Mouse (Mus musculus) embryonic facial prominence, embryonic 12.5 days (tissue): ENCODE measurements at regions not wholly inside any gene's neighbourhood (a gene's known extent, or its start where the extent isn't known, plus 50 kb on each side); places are given as distances from the start of the nearest gene placed in this dataset.

Experiments used
- ATAC-seq: fragments of 200-750 bp; cut with Nextera tagmentation; 2 replicates; pipeline ENCODE4 v1.8.0; 2017; ENCODE audit not compliant: insufficient number of reproducible peaks, insufficient read depth, low FRiP score, low TSS enrichment
- H3K27ac ChIP-seq: fragments of 300-500 bp; sonication (generic); 2 replicates; pipeline ENCODE4 v1.5.1; 2016; ENCODE audit warnings: mild to moderate bottlenecking
- H3K27me3 ChIP-seq: fragments of 300-500 bp; sonication (generic); 2 replicates; pipeline ENCODE4 v1.6.1; 2016; ENCODE audit warnings: mild to moderate bottlenecking, moderate library complexity
- H3K36me3 ChIP-seq: fragments of 300-500 bp; sonication (generic); 2 replicates; pipeline ENCODE4 v1.6.1; 2016; ENCODE audit warnings: mild to moderate bottlenecking
- H3K4me1 ChIP-seq: fragments of 300-500 bp; sonication (generic); 2 replicates; pipeline ENCODE4 v1.6.1; 2016
- H3K4me2 ChIP-seq: fragments of 300-500 bp; sonication (generic); replicated peaks from 2 replicates; pipeline ENCODE4 v1.6.1; 2016; ENCODE audit warnings: mild to moderate bottlenecking, moderate library complexity
- H3K4me3 ChIP-seq: fragments of 300-500 bp; sonication (generic); 2 replicates; pipeline ENCODE4 v1.5.1; 2016; ENCODE audit warnings: mild to moderate bottlenecking
- H3K9ac ChIP-seq: fragments of 300-500 bp; sonication (generic); 2 replicates; pipeline ENCODE4 v1.6.1; 2016; ENCODE audit warnings: mild to moderate bottlenecking, moderate library complexity
- H3K9me3 ChIP-seq: fragments of 300-500 bp; sonication (generic); 2 replicates; pipeline ENCODE4 v1.6.1; 2016; ENCODE audit warnings: mild to moderate bottlenecking, moderate library complexity
- WGBS: fragments of 180-500 bp; shearing (Covaris S2); methylation state at CpG from one replicate; pipeline ENCODE4 v1.1.7; 2016; 5-methylcytosine and 5-hydroxymethylcytosine counted together

DNA sequence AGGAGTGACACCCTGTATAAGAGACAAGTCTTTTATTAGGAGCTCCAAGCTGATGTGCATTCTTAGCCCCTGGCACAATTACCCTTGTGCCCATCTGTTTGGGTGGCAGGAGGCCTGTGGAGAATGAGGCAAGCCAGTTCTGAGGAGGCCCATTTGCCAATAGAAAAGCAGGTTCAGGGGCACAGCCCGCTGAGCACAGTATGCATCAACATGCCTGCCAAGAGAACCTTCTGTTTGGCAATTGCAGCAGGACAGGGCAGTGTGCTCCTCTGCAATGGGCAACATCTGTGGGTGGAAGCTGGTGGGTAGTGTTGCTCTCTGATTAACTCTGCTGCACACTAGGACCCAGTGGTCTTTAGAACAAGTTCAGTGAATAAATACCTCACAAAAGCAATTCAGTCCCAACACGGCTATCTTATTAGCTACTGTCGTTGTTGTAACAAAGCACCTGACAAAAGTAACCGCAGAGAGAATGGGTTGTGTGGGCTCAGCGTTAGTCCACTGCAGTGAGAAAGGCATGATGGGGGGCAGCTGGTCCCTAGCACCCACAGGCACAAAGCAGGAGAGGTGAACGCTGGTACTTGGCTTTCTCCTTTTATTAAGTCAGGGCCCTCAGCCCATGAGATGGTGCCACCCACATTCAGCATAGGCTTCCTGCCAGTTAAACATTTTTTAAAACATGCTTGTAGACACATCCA is 187.3 kb upstream of the Tas2r119 start:
- 78% methylated on average over 6 of the region's 6 CpGs for WGBS
- no peaks in the 10 kb centered on the region for H3K27me3 ChIP-seq
- H3K4me2 ChIP-seq = no peak overlapping the region
- H3K4me1 ChIP-seq = no peaks in the 10 kb centered on the region; the same call in 1 of the 2 replicates
- ATAC-seq = no peak
- H3K9me3 ChIP-seq = no peaks in the 10 kb centered on the region
- no peaks in the 10 kb centered on the region for H3K36me3 ChIP-seq
- H3K27ac ChIP-seq = no peak overlapping the region
- no peak overlapping the region for H3K9ac ChIP-seq
- H3K4me3 ChIP-seq = no peak overlapping the region

DNA sequence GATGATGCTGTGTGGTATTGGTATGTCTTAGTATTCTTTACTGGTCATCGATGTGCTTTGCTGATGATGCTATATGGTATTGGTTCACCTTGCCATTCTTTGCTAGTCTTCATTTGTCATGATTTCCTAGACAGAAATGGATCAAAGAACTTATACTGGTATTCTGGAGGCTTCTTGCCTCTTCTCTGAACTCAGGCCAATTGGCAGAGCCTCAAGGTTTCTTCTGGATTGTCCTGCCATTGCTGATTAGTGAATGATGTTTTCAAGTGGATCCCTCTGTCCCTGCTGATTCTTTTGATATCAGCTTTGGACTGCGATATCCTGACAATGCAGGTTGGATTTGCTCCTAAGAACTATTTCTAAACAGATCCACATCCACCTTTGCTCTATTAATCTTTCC is 179.1 kb upstream of the Tas2r119 start:
- Histone ChIP-seq H3K9me3 (no peaks in the 10 kb centered on the region), H3K27me3 (no peaks in the 10 kb centered on the region), H3K27ac (no peak overlapping the region), H3K4me2 (no peak overlapping the region), H3K4me1 (no peaks in the 10 kb centered on the region), H3K36me3 (no peaks in the 10 kb centered on the region), H3K4me3 (no peak overlapping the region), H3K9ac (no peak overlapping the region)
- WGBS = 93% methylated on average over 2 of the region's 2 CpGs
- ATAC-seq = no peak

DNA sequence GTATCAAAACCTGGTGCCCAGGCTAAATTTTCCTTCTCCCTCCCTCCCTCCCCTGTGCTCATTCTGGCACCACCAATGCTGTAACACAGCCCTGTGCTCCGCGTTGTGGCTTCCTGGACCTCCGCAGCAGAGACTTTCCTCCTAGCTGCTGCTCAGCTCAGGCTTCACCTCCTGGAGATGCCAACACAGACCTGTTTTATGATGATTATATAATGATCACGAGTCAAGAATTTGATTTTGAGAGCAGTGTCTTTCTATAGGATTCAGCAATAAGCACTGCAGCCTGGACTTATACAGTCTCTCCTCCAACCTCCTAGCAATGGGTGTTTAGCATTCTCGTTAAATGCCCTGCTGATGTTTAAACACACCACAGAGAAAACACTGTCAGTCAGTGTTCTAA is 177.5 kb upstream of the Tas2r119 start:
- Histone ChIP-seq H3K4me1 (peaks cover 8% of the 10 kb centered on the region; the same call in 1 of the 2 replicates), H3K4me2 (no peak overlapping the region), H3K9ac (no peak overlapping the region), H3K36me3 (no peaks in the 10 kb centered on the region), H3K4me3 (no peak overlapping the region), H3K9me3 (no peaks in the 10 kb centered on the region), H3K27ac (no peak overlapping the region), H3K27me3 (no peaks in the 10 kb centered on the region)
- 81% methylated on average over 5 of the region's 5 CpGs for WGBS
- no peak for ATAC-seq

DNA sequence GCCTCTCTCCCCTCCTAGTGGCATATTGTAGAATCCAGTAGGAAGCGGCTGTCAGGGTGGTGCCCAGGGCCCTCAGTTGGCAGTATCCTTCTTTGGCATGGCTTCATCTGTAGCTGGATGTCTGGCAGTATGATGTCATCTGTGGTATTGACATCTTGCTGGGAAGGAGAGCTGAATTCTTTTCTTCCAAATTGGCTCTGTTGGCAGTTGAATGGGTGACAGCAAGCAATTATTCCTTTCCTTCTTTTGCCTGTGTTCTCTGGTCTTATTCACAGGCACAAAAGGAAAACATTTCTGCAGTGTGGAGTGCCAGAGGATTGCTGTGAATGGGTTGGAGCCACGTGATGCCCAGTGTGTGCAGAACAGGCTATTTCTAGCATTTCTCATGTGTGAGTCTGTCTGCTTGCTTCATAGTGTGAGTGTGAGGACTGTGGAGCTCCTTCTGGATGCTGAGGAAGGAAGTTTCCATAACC is 174.1 kb upstream of the Tas2r119 start:
- Histone ChIP-seq H3K27me3 (no peaks in the 10 kb centered on the region), H3K9me3 (no peaks in the 10 kb centered on the region), H3K9ac (no peak overlapping the region), H3K4me2 (no peak overlapping the region), H3K4me3 (no peak overlapping the region), H3K36me3 (no peaks in the 10 kb centered on the region), H3K27ac (no peak overlapping the region), H3K4me1 (peaks cover 8% of the 10 kb centered on the region; the same call in 1 of the 2 replicates)
- WGBS = 62% methylated on average over 2 of the region's 2 CpGs
- no peak for ATAC-seq

DNA sequence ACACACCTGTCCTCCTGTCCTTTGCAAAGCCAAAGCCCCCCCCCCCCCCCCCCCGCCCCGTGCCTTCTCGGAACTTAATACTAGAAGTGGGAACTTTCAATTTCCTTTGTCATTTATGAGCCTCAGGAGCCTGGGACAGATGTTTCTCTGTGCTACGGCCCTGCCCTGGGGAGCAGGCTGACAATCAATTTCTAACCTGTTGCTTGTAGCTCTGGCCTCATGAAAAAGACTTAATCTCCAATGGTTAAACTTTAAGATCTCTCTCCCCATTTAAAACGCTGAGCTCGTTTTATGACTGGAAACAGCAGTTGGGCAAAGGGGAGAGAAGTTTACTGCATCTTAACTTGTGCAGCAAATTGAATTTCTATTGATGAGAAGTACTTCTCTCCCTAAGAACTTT is 173.6 kb upstream of the Tas2r119 start:
- no peaks in the 10 kb centered on the region for H3K36me3 ChIP-seq
- H3K4me3 ChIP-seq = no peak overlapping the region
- WGBS = 22% methylated on average over 6 of the region's 6 CpGs
- no peak overlapping the region for H3K4me2 ChIP-seq
- no peak overlapping the region for H3K9ac ChIP-seq
- H3K27me3 ChIP-seq = no peaks in the 10 kb centered on the region
- H3K27ac ChIP-seq = no peak overlapping the region
- H3K9me3 ChIP-seq = no peaks in the 10 kb centered on the region
- H3K4me1 ChIP-seq = peaks cover 8% of the 10 kb centered on the region; the same call in 1 of the 2 replicates
- ATAC-seq = no peak

DNA sequence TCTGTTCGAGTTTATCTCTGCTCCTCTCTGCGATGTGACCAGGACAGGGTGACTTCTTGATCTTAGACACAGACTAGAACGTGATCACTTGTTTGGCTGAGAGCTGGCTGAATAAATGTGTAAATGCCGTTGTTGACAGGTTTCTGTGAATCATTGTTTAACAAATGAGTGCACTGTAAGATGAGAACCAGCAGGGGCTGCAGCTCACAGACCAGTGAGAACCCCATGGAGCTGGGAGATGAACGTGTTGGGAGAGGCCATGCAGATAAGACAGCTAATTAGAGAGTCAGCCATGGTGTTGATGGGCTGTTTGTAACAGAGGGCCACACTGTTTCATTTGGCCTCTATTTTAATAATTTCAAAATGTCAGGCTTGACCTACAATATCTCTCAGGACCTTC is 171.1 kb upstream of the Tas2r119 start:
- Histone ChIP-seq H3K27me3 (no peaks in the 10 kb centered on the region), H3K9ac (no peak overlapping the region), H3K4me3 (no peak overlapping the region), H3K9me3 (no peaks in the 10 kb centered on the region), H3K4me2 (no peak overlapping the region), H3K27ac (no peak overlapping the region), H3K4me1 (peaks cover 8% of the 10 kb centered on the region; the same call in 1 of the 2 replicates), H3K36me3 (no peaks in the 10 kb centered on the region)
- no peak for ATAC-seq
- 27% methylated on average over 5 of the region's 5 CpGs for WGBS

DNA sequence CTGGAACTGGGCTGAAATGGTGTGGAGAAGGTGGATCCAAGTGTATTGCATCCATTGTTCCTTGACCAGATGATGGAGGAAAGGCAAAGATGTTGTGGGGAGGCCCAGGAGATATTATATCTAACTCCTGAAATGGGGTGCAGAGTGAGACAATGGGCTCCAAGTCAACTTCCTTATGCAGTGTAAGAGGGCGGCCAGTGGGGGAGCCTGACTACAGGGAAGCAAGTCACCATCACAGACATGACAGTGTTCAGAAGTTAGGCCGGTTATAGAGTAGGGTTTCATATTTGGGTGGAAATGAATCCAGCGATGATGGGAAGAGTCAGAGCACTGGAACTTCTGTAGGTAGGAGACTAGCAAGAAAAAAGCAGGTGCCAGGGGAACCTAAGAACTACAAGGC is 167.3 kb upstream of the Tas2r119 start:
- no peaks in the 10 kb centered on the region for H3K36me3 ChIP-seq
- H3K9me3 ChIP-seq = no peaks in the 10 kb centered on the region
- H3K4me1 ChIP-seq = 0 out of 2 replicates have a peak, but pooled peaks cover 6% of the 10 kb centered on the region
- no peak for ATAC-seq
- H3K27me3 ChIP-seq = no peaks in the 10 kb centered on the region
- no peak overlapping the region for H3K4me3 ChIP-seq
- no peak overlapping the region for H3K9ac ChIP-seq
- no peak overlapping the region for H3K4me2 ChIP-seq
- no peak overlapping the region for H3K27ac ChIP-seq
- WGBS = 87% methylated on average over 3 of the region's 3 CpGs

DNA sequence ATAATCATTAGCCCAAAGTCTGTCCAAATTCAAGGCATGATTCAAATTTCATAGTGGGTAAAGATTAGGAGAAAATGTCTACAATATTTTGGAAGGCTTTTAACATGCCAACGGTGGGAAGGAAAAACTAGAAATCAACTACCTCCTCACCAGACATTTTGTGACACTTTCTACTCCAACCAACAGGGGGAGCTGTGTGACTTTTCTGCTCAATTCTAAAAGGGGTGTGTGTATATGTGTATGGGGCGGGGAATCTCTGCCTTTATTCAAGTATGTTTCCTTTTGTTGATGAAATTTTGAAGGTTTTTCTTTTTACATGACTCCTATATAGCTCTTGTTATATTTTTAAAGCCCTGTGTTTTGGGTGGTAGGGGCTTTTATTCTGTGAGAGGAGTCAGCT is 165.0 kb upstream of the Tas2r119 start:
- Histone ChIP-seq H3K27me3 (no peaks in the 10 kb centered on the region), H3K4me3 (no peak overlapping the region), H3K4me2 (no peak overlapping the region), H3K4me1 (0 out of 2 replicates have a peak, but pooled peaks cover 6% of the 10 kb centered on the region), H3K9me3 (no peaks in the 10 kb centered on the region), H3K36me3 (no peaks in the 10 kb centered on the region), H3K9ac (no peak overlapping the region), H3K27ac (no peak overlapping the region)
- no peak for ATAC-seq
- 49% methylated on average over 2 of the region's 2 CpGs for WGBS

DNA sequence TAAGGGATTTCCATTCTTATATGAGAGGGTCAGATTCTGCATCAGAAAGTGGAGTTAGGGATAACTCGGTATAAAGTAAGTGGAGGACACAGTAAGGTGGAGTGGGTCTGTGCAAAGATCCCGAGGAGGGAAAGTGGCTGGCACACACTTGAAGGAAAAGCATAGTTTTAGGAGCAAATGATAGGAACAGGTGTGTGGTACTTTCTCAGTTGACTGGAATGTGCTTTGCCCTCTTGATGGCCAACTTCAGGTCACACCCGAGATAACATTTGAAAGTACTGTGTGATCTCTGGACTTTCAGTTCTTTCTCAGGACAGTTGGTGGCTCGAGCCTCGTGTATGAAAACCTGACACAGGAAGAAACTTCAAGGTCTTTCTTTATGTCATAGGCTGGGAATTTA is 164.3 kb upstream of the Tas2r119 start:
- 0 out of 2 replicates have a peak, but pooled peaks cover 6% of the 10 kb centered on the region for H3K4me1 ChIP-seq
- H3K4me2 ChIP-seq = no peak overlapping the region
- H3K9me3 ChIP-seq = no peaks in the 10 kb centered on the region
- ATAC-seq = no peak
- no peaks in the 10 kb centered on the region for H3K36me3 ChIP-seq
- no peak overlapping the region for H3K9ac ChIP-seq
- WGBS = 46% methylated on average over 5 of the region's 5 CpGs
- H3K27ac ChIP-seq = no peak overlapping the region
- H3K27me3 ChIP-seq = no peaks in the 10 kb centered on the region
- H3K4me3 ChIP-seq = no peak overlapping the region

DNA sequence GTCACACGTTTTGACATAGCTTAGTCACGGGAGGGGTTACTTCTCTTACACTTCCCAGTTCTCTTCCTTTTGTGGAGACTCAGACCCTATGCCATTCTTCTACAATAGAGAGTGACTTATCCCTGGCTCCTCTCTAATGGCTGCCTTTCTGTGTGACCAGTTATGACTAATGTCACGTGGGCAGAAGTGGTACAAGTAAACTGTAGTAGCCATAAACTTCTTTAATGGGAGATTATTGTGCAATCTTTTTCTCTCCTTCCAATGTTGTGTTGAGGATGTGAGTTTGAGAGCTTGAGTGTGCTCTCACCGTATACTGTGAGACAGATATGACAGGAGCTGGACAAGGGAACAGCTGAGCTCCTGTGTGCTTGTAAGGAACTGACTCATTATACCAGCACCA is 161.9 kb upstream of the Tas2r119 start:
- Histone ChIP-seq H3K36me3 (no peaks in the 10 kb centered on the region), H3K27me3 (no peaks in the 10 kb centered on the region), H3K4me1 (0 out of 2 replicates have a peak, but pooled peaks cover 6% of the 10 kb centered on the region), H3K27ac (no peak overlapping the region), H3K4me3 (no peak overlapping the region), H3K9me3 (no peaks in the 10 kb centered on the region), H3K4me2 (no peak overlapping the region), H3K9ac (no peak overlapping the region)
- 83% methylated on average over 4 of the region's 4 CpGs for WGBS
- ATAC-seq = no peak

DNA sequence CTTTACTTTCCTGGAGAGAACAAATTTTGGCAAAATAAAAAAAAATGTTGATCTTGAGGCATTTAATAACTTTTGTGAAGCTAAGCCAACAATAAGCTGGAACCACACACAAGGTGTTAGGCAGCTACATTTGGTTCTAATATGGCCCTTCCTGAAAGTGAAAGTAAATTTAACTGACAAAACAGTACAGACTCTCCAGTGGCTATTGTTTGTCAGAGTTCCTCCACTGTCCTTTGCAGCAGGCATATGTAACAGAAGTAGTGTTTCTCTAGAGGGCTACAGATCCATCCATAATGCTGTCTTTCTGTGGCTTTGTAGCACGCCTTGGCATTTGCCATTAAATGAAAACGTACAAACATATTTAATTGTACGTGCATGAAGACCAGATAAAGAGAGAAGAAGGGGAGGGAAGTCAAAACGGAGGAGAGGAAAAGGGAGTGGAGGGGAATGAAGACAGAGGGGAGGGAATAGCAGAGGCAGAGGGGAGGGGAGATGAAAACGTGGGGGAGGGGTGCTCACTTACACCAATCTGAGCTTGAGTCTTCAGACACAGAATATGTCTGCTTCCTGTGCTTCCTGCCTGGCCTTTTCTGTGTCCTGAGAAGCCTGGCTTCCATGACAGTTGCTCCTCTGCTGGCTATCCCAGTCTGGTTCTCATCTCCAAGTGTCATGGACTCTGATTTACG is 156.6 kb upstream of the Tas2r119 start:
- Histone ChIP-seq H3K9ac (no peak overlapping the region), H3K4me1 (peaks cover 12% of the 10 kb centered on the region), H3K4me3 (no peak overlapping the region), H3K4me2 (no peak overlapping the region), H3K27me3 (no peaks in the 10 kb centered on the region), H3K9me3 (no peaks in the 10 kb centered on the region), H3K36me3 (no peaks in the 10 kb centered on the region), H3K27ac (no peak overlapping the region)
- no peak for ATAC-seq
- WGBS = 37% methylated on average over 6 of the region's 6 CpGs

DNA sequence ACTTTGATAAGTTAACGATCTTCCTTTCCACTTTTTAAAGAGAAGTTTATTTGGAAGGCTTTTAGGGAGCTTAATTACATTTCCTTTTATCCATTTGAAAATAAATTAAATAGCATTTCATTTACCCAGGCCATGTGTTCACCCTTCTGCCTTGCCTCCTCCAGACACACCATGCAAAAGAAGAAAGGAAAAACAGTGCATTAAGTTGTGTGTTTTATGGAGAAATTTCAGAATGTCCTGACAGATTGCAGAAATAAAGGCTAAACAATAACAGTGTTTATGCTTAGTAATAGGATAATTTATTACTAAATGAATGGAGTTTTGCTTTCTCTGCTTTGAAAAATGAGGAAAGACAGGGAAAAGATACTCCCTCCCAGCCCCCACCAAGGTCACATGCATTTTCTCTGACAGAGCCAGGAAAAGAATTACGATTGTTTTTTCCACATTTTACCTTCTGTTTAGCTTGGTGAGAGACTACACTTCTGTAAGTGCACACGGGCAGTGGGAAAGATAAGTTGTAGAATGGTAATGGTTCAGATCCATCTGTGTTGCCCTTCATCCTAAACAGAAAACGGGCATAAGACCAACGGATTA is 156.0 kb upstream of the Tas2r119 start:
- 64% methylated on average over 5 of the region's 5 CpGs for WGBS
- H3K4me2 ChIP-seq = no peak overlapping the region

More for the DNA sequence above, 156.0 kb upstream of the Tas2r119 start:
- Histone ChIP-seq H3K4me3 (no peak overlapping the region), H3K36me3 (no peaks in the 10 kb centered on the region), H3K27ac (no peak overlapping the region), H3K9ac (no peak overlapping the region), H3K4me1 (peaks cover 12% of the 10 kb centered on the region), H3K27me3 (no peaks in the 10 kb centered on the region), H3K9me3 (no peaks in the 10 kb centered on the region)
- no peak for ATAC-seq
